Mouse (Mus musculus) embryonic fibroblast, embryonic 13.5 days (primary cell): ENCODE data around the gene Sult1c2.

ENCODE experiments used
- CTCF ChIP-seq: IDR thresholded peaks from 2 replicates; pipeline ENCODE4 v1.5.1; 2011; ENCODE audit warnings: mild to moderate bottlenecking, control low read depth, low read length, moderate library complexity, borderline replicate concordance; ENCODE audit not compliant: insufficient read depth
- POLR2A ChIP-seq: IDR thresholded peaks from 2 replicates; pipeline ENCODE4 v1.6.1; 2011; ENCODE audit warnings: low read depth, mild to moderate bottlenecking, control low read depth, low read length, moderate library complexity

DNA sequence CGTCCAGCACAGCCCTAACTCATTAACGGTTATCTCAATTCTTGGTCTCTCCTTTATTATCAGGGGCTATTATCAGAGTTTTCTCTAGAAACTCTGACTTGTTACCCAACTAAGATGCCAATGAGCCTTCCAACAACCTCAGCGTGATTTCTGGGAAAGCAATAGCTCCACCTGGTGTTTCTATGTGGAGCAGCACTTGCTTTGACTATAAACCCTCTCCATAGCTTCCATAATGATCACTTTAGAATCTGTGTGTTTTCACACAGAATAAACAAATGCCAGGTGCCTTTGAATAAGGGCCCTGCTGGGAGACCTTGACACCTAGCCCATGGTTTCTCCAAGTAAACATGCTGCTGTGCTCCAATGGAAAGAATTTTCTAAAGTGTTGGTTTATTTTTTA lies 12.8 kb downstream of the Sult1c2 start:
- TF ChIP-seq POLR2A (no peak), CTCF (no peak)
